Mouse (Mus musculus): Measurements from ENCODE around the gene Npy1r. TPM values are rescaled to one million over a fixed set of nuclear protein-coding genes. Genes with fewer than 3 reads are reported as not detected.

The Npy1r gene
- total RNA-seq, 2 experiments from 2014 or later = not detected

Other genes starting within 250 kb of the Npy1r start
- gene Tma16, start 210.7 kb upstream of the Npy1r start, total RNA-seq (2015; ENCODE audit: low replicate concordance) = 5.4 and 5.8 TPM in 2 replicates
- 4.1 and 9.3 TPM in 2 replicates for gene Tma16, start 210.7 kb upstream of the Npy1r start, total RNA-seq (2017; ENCODE audit: low replicate concordance)
- gene Tktl2, start 185.4 kb upstream of the Npy1r start, total RNA-seq (2015; ENCODE audit: low replicate concordance) = not detected in 2 replicates
- not detected in 2 replicates for gene Tktl2, start 185.4 kb upstream of the Npy1r start, total RNA-seq (2017; ENCODE audit: low replicate concordance)
- gene Npy5r, start 9.1 kb upstream of the Npy1r start, total RNA-seq (2015; ENCODE audit: low replicate concordance) = not detected in 2 replicates
- not detected in 2 replicates for gene Npy5r, start 9.1 kb upstream of the Npy1r start, total RNA-seq (2017; ENCODE audit: low replicate concordance)
- 1.4 and 10.9 TPM in 2 replicates for gene Naf1, start 163.0 kb downstream of the Npy1r start, total RNA-seq (2015; ENCODE audit: low replicate concordance)
- gene Naf1, start 163.0 kb downstream of the Npy1r start, total RNA-seq (2017; ENCODE audit: low replicate concordance) = 1.5 and 4.4 TPM in 2 replicates